Mouse (Mus musculus) kidney, embryonic 16.5 days (tissue): ENCODE results near the gene Prss38. TPM values are rescaled to one million over a fixed set of nuclear protein-coding genes. Genes with fewer than 3 reads are reported as not detected.
"Not testable (repeated sequence)": the region's sequence is repeated elsewhere in the genome, so short reads cannot be mapped to it uniquely, and the experiment has no call there.

ENCODE experiments used
- ATAC-seq: fragments of 200-750 bp; cut with Nextera tagmentation; 2 replicates; pipeline ENCODE4 v1.8.0; 2017; ENCODE audit warnings: moderate TSS enrichment; ENCODE audit not compliant: low FRiP score, low TSS enrichment
- H3K27ac ChIP-seq: fragments of 300-500 bp; sonication (generic); 2 replicates; pipeline ENCODE4 v1.5.1; 2014; ENCODE audit warnings: low read length
- H3K27me3 ChIP-seq: fragments of 300-500 bp; sonication (generic); 2 replicates; pipeline ENCODE4 v1.6.1; 2014; ENCODE audit warnings: low read length, control low read depth, mixed read lengths; ENCODE audit not compliant: insufficient read depth
- H3K36me3 ChIP-seq: fragments of 300-500 bp; sonication (generic); 2 replicates; pipeline ENCODE4 v1.6.1; 2014; ENCODE audit warnings: low read length, control low read depth, mixed read lengths; ENCODE audit not compliant: insufficient read depth
- H3K4me1 ChIP-seq: fragments of 300-500 bp; sonication (generic); 2 replicates; pipeline ENCODE4 v1.6.1; 2014; ENCODE audit warnings: low read length, control low read depth, mixed read lengths; ENCODE audit not compliant: insufficient read depth
- H3K4me2 ChIP-seq: fragments of 300-500 bp; sonication (generic); replicated peaks from 2 replicates; pipeline ENCODE4 v1.6.1; 2014; ENCODE audit warnings: low read depth, low read length
- H3K4me3 ChIP-seq: fragments of 300-500 bp; sonication (generic); 2 replicates; pipeline ENCODE4 v1.5.1; 2014; ENCODE audit warnings: mild to moderate bottlenecking, low read length
- H3K9ac ChIP-seq: fragments of 300-500 bp; sonication (generic); replicated peaks from 2 replicates; pipeline ENCODE4 v1.6.1; 2014; ENCODE audit warnings: low read length
- H3K9me3 ChIP-seq: fragments of 300-500 bp; sonication (generic); 2 replicates; pipeline ENCODE4 v1.6.1; 2016; ENCODE audit warnings: low read length, control low read depth
- WGBS: fragments of 180-500 bp; shearing (Covaris S2); extraction: QIAGEN DNeasy Blood & Tissue Kit; methylation state at CpG from one replicate; pipeline ENCODE4 v1.1.7; 2014; 5-methylcytosine and 5-hydroxymethylcytosine counted together
- polyA plus RNA-seq: library from polyadenylated mRNA; unstranded; fragments of >200 nt; fragmentation: Nextera tagmentation; extraction: Ambion mirVana; gene quantifications from 2 replicates; pipeline ENCODE4 v1.2.1, GENCODE M21; 2015

The Prss38 gene
- polyA plus RNA-seq, 1 experiment from 2014 or later = not detected

GRCm38 (mm10) chr11:59384441-59384959 is 9.0 kb upstream of the Prss38 start:
- Histone ChIP-seq H3K36me3 (no peaks in the 10 kb centered on the region), H3K4me3 (no peak overlapping the region), H3K4me1 (peaks cover 21% of the 10 kb centered on the region), H3K9ac (peak overlapping the region; percentile 28), H3K27ac (0 out of 2 replicates have a peak overlapping the region, but pooled peaks have one; percentile 1), H3K4me2 (no peak overlapping the region), H3K9me3 (no peaks in the 10 kb centered on the region), H3K27me3 (no peaks in the 10 kb centered on the region)
- ATAC-seq = peak; percentile 69
- WGBS = 23% methylated on average over 7 of the region's 7 CpGs

DNA sequence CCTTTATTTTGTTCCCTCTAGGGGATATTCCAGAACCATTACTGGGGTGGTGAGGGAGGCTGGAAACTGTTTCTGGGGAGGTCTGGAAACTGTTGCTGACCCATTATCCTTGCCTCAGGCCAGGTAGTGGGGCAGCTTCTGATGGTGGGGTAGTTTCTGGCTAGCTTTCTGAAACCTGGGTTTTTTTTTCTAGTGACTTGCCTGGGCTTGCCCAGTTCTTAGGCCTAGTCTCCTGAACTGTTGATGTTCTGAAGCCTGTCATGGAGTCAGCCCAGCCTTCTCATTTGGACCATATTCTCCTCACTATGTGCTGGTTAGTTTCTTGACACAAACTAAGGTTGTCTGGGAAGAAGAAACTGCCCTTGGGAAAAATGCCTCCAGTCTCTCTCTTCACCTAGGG is 4.1 kb upstream of the Prss38 start:
- H3K27ac ChIP-seq = no peak overlapping the region
- no peaks in the 10 kb centered on the region for H3K36me3 ChIP-seq
- H3K9ac ChIP-seq = no peak overlapping the region
- H3K4me1 ChIP-seq = peaks cover 7% of the 10 kb centered on the region
- no peaks in the 10 kb centered on the region for H3K27me3 ChIP-seq
- no peaks in the 10 kb centered on the region for H3K9me3 ChIP-seq
- H3K4me3 ChIP-seq = no peak overlapping the region
- H3K4me2 ChIP-seq = no peak overlapping the region
- ATAC-seq = no peak

- H3K9me3 ChIP-seq = no peaks in the 10 kb centered on the region
- H3K4me3 ChIP-seq = no peak overlapping the region
- no peak for ATAC-seq
- H3K27ac ChIP-seq = no peak overlapping the region
- H3K9ac ChIP-seq = no peak overlapping the region
- no peaks in the 10 kb centered on the region for H3K4me1 ChIP-seq
- WGBS = 79% methylated on average over 3 of the region's 3 CpGs
- no peaks in the 10 kb centered on the region for H3K27me3 ChIP-seq
- no peaks in the 10 kb centered on the region for H3K36me3 ChIP-seq
- H3K4me2 ChIP-seq = no peak overlapping the region
These were observed 2.5 kb upstream of the Prss38 start for GRCm38 (mm10) chr11:59377999-59378398.

DNA sequence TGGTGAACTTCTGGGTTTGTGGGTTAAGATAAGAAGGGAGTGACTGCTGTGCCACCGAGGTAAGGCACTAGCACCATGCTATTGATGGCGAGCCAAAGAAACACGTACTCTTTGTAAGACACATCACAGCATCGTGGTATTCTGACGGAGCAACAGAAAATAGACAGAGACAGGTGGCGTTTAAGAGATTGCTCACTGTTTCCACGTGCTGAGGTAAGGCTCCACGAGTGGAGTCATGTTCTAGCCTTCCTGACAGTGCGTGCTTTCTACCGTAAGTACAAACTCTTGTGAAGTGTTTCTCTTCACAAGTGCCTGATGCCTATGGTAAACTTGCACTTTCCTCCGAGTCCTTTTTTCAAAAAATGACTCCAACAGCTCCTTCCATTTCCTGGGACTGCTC is 5.6 kb downstream of the Prss38 start:
- H3K4me2 ChIP-seq = no peak overlapping the region
- H3K9me3 ChIP-seq = no peaks in the 10 kb centered on the region
- 78% methylated on average over 11 of the region's 11 CpGs for WGBS
- no peak overlapping the region for H3K27ac ChIP-seq
- H3K4me1 ChIP-seq = no peaks in the 10 kb centered on the region
- ATAC-seq = no peak
- no peaks in the 10 kb centered on the region for H3K27me3 ChIP-seq
- no peak overlapping the region for H3K4me3 ChIP-seq
- H3K9ac ChIP-seq = no peak overlapping the region
- H3K36me3 ChIP-seq = no peaks in the 10 kb centered on the region

- not testable (repeated sequence) for H3K4me3 ChIP-seq, H3K27me3 ChIP-seq, H3K4me1 ChIP-seq, H3K27ac ChIP-seq, H3K36me3 ChIP-seq, ATAC-seq, H3K9me3 ChIP-seq, H3K4me2 ChIP-seq, H3K9ac ChIP-seq
- 87% methylated on average over 4 of the region's 4 CpGs for WGBS
These were observed 7.5 kb downstream of the Prss38 start for GRCm38 (mm10) chr11:59367955-59368354.

- H3K9ac ChIP-seq = no peak overlapping the region
- no peaks in the 10 kb centered on the region for H3K36me3 ChIP-seq
- 0 out of 2 replicates have a peak, but pooled peaks cover 6% of the 10 kb centered on the region for H3K4me1 ChIP-seq
- no peaks in the 10 kb centered on the region for H3K9me3 ChIP-seq
- no peak overlapping the region for H3K27ac ChIP-seq
- H3K4me3 ChIP-seq = no peak overlapping the region
- no peaks in the 10 kb centered on the region for H3K27me3 ChIP-seq
- no peak for ATAC-seq
- 15% methylated on average over 3 of the region's 3 CpGs for WGBS
- H3K4me2 ChIP-seq = no peak overlapping the region
These were observed 8.8 kb downstream of the Prss38 start for GRCm38 (mm10) chr11:59366633-59367032.

DNA sequence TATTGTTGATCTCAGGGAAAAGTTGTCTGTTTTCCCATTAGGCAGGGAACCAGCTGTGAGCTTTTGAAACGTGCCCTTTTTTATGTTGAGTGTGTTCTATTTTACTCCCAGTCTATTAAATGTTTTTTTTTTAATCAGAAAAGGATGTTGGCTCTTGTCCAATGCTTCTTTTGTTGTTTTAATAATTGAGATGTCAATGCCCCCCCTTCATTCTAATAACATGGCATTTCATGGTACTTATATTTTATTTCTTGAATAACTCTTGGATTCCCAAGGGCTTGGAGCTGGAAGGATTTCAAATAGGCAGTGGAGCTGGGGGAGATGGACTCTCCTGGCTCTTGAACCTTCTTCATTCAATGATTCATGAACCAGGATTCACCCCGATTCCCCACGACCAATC is 9.4 kb downstream of the Prss38 start:
- no peak overlapping the region for H3K4me3 ChIP-seq
- H3K27me3 ChIP-seq = no peaks in the 10 kb centered on the region
- WGBS = 51% methylated on average over 3 of the region's 3 CpGs
- H3K9me3 ChIP-seq = no peaks in the 10 kb centered on the region
- no peak overlapping the region for H3K27ac ChIP-seq
- no peak overlapping the region for H3K9ac ChIP-seq
- no peaks in the 10 kb centered on the region for H3K36me3 ChIP-seq
- ATAC-seq = no peak
- 0 out of 2 replicates have a peak, but pooled peaks cover 6% of the 10 kb centered on the region for H3K4me1 ChIP-seq
- no peak overlapping the region for H3K4me2 ChIP-seq

GRCm38 (mm10) chr11:59364417-59364816 is 11.0 kb downstream of the Prss38 start:
- Histone ChIP-seq H3K4me1 (0 out of 2 replicates have a peak, but pooled peaks cover 6% of the 10 kb centered on the region), H3K9me3 (no peaks in the 10 kb centered on the region), H3K9ac (no peak overlapping the region), H3K4me2 (no peak overlapping the region), H3K27ac (peak overlapping the region; percentile 7; the same call in 1 of the 2 replicates), H3K27me3 (no peaks in the 10 kb centered on the region), H3K4me3 (no peak overlapping the region), H3K36me3 (no peaks in the 10 kb centered on the region)
- 38% methylated on average over 3 of the region's 3 CpGs for WGBS
- peak; percentile 69 for ATAC-seq

DNA sequence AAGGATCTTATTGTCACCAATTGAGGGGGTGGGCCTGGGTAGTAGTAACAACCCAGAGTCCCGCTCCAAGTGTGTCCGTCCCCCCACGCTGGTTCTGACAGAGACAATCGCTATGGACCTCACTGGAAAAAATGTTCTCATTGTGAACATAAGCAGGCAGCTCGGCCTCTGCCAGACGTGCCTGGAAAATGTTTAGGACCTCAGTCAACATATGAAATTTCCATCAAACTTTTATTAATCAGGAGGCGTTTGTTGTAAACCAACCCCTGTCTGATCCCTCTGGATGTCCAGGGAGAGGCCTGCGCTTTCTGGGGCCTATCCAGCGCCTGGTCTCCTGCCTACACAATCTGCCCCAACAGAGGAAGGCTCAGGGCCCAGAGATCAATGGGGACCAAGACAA is 11.4 kb downstream of the Prss38 start:
- Histone ChIP-seq H3K36me3 (no peaks in the 10 kb centered on the region), H3K9ac (no peak overlapping the region)
- 0 out of 2 replicates have a peak, but pooled peaks have one; percentile 9 for ATAC-seq

GRCm38 (mm10) chr11:59361291-59361690 is 14.2 kb downstream of the Prss38 start:
- 76% methylated on average over 9 of the region's 9 CpGs for WGBS
- H3K36me3 ChIP-seq = no peaks in the 10 kb centered on the region
- no peak overlapping the region for H3K9ac ChIP-seq
- 0 out of 2 replicates have a peak, but pooled peaks cover 4% of the 10 kb centered on the region for H3K27me3 ChIP-seq
- H3K4me3 ChIP-seq = no peak overlapping the region
- peaks cover 18% of the 10 kb centered on the region for H3K4me1 ChIP-seq
- H3K9me3 ChIP-seq = no peaks in the 10 kb centered on the region
- H3K27ac ChIP-seq = no peak overlapping the region
- no peak overlapping the region for H3K4me2 ChIP-seq
- no peak for ATAC-seq

More for the DNA sequence above, 11.4 kb downstream of the Prss38 start:
- Histone ChIP-seq H3K4me1 (0 out of 2 replicates have a peak, but pooled peaks cover 6% of the 10 kb centered on the region), H3K27me3 (no peaks in the 10 kb centered on the region), H3K9me3 (no peaks in the 10 kb centered on the region), H3K27ac (peak overlapping the region; percentile 7; the same call in 1 of the 2 replicates), H3K4me2 (no peak overlapping the region), H3K4me3 (no peak overlapping the region)
- 81% methylated on average over 9 of the region's 9 CpGs for WGBS
